Mouse (Mus musculus) E14TG2a.4 (cell line): ENCODE measurements around the gene Pkp3.

Experiments
- H3K27me3 ChIP-seq: 2 replicates; pipeline ENCODE4 v1.6.1; 2014; ENCODE audit warnings: low read length, control low read depth; ENCODE audit not compliant: insufficient read depth
- H3K36me3 ChIP-seq: 2 replicates; pipeline ENCODE4 v1.6.1; 2014; ENCODE audit warnings: low read length, control low read depth; ENCODE audit not compliant: insufficient read depth
- H3K4me1 ChIP-seq: replicated peaks from 2 replicates; pipeline ENCODE4 v1.6.1; 2014; ENCODE audit warnings: low read depth, low read length, control low read depth
- H3K4me3 ChIP-seq: replicated peaks from 2 replicates; pipeline ENCODE4 v1.5.1; 2014; ENCODE audit warnings: mild to moderate bottlenecking, low read length
- H3K9me3 ChIP-seq: 2 replicates; pipeline ENCODE4 v1.6.1; 2014; ENCODE audit warnings: low read length, control low read depth
- CTCF ChIP-seq: conservative IDR thresholded peaks from 2 replicates; pipeline ENCODE4 v1.5.1; 2014; ENCODE audit warnings: low read length
- NANOG ChIP-seq: IDR thresholded peaks from 2 replicates; pipeline ENCODE4 v1.6.1; 2014; ENCODE audit warnings: borderline replicate concordance, low read length, mixed read lengths
- POU5F1 ChIP-seq: IDR thresholded peaks from 2 replicates; pipeline ENCODE4 v1.6.1; 2014; ENCODE audit warnings: low read length, borderline replicate concordance

Pkp3 gene

GRCm38 (mm10) chr7:141131904-141132755, 54.1 kb downstream of the Pkp3 start:
- H3K27me3 ChIP-seq = no peaks in the 10 kb centered on the region
- TF ChIP-seq NANOG (no peak), CTCF (no peak), POU5F1 (no peak)
- peaks cover 67% of the 10 kb centered on the region for H3K4me1 ChIP-seq
- H3K9me3 ChIP-seq = no peaks in the 10 kb centered on the region
- H3K36me3 ChIP-seq = peaks cover 45% of the 10 kb centered on the region
- H3K4me3 ChIP-seq = peak overlapping the region; percentile 91
